Mouse (Mus musculus) monocyte, adult 2 months (primary cell): ENCODE results near the gene Coil.

Experiments
- DNase-seq, 2 experiments: peaks; one replicate each; pipeline ENCODE4 v3.0.0; 2022; ENCODE audit warnings: low spot score in 2 of 2, low read depth in 1 of 2

Gene Coil

DNA sequence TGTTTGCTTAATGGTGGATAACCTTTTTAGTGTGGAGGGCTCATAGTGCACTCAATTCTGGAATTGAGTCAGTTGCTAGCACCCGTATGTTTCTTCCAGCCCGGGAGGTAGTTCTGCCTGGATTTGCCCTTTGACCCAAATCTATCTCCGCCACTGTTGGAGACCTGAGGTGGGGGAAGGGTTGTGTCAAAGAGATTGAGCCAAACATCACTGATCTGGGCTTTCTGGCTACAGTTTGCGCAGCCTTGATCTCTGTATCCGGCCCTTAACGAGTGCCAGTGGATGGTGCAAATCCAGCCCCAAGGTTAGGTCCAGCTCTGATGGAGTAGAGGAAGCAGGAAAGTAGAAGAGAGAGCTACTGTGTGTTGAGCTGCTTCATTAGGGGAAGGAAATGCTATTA is 33.0 kb downstream of the Coil start:
- no peak for DNase-seq

DNA sequence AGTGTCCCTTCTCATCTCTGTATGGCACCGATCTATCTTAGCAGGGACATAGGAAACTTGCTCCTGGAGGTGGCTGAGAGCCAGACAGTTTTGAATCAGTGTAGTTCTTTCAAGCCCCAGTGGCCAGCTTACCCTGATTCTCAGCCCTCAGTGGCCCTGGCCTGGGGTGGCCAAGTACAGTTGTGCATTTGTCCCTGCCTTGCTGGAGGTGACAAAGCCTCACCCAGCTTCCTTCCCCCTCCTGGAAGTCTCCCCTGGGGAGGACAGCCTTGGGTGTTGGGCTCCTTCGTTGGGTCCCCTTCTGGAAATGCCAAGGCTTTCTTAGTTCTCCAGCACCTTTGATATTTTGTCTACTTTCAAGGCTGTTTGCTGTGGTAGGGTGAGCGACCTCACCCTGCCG is 33.7 kb downstream of the Coil start:
- no peak for DNase-seq

DNA sequence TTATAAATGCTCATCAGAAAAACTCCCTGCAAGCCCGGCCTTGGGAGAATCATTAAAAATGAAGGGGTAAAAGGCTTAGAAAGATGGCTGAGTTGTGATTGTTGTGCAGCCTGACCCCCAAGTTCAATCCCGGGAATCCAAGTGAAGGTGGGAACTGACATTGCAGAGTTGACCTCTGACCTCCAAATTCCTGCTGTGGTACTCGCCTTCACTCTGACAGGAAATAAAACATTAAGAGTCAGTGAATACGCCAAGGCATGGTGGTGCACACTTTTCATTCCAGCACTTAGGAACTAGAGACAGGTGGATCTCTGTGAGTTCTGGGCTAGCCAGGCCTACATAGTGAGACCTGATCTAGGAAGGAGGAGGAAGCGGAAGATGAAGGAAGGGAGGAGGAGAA is 35.4 kb downstream of the Coil start:
- DNase-seq = no peak

DNA sequence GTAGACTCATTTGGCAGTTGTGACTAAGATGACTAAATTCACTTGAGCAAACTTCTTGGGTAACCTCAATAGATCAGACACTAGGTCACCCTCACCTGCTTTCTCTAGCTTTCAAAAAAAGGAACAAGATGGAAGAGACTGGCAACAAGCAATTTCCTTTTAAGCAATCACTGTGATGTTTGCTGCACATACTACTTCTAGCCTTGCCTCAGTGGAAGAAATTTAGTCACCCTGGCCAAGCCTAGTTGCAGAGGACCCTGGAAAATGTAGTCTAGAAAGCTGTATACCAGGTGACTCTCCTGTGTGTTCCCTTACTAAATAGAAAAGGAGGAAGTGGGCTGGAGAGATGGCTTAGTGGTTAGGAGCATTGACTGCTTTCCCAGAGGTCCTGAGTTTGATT is 36.4 kb downstream of the Coil start:
- DNase-seq = no peak

DNA sequence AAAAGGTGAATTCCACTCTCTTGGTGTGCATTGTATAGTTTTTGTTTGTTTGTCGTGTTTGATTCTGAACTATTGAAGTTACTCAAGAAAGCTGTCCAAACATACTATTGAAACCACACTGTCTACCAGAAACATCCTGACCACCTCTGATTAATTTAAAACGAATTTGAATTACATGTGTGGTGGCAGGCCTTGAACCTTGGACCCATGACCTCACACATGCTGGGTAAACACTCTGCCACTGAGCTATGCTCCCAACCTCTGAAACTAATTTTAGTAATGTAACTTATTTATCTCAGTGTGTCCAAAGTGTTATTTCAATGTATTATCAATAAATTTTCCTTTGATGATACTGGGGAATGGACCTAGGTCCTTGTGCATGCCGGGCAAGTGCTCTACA is 37.5 kb downstream of the Coil start:
- DNase-seq = no peak

DNA sequence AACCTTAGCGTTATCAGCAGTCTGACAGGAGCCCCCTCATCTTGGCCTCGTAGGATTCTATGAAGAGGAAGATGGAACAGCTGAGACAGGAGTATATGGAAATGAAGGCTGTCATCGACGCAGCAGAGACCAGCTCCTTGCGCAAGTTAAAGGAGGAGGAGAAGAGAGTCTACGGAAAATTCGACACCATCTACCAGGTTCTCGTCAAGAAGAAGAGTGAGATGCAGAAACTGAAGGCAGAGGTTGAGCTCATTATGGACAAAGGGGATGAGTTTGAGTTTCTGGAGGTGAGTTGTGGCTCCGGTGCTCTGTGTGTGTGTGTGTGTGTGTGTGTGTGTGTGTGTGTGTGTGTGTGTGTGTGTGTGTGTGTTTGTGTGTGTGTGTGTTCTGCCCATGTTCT is 39.0 kb downstream of the Coil start:
- no peak for DNase-seq

DNA sequence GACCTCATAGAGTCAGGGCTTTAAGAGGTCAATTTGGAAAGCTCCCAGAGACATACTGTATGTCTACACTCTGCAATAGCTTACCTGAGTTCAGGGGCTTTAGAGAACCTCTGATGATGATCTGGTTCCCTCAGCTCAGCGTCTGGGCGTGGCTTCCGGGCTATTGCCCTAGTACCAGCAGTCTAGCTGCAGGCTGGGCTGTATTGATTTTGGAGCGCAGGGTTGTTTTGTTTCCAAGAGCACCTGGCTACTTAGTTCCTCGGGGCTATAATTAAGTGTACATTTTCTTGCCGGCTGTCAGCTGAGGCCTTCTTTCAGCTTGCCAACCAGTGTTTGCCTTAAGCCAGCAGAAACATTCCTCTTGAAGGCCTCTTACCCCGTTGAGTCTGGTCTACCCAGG is 39.4 kb downstream of the Coil start:
- no peak for DNase-seq

DNA sequence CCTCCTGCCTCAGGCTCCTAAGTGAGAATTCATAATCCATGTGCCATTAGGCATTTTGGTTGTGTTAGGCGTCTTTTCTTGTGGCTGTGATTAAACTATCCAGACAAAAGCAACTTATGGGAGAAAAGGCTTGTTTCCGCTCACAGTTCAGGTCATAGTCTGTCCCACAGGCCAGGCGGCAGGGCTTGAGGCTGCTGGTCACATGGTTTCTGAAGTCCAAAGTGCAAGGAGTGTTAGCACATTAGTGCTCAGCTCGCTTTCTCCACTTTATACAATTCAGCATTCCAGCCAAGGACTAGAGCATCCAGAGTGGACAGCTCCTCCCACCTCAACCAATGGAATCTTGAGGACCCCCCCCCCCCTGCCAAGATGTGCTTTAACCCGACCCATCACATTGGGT is 42.2 kb downstream of the Coil start:
- DNase-seq = no peak

DNA sequence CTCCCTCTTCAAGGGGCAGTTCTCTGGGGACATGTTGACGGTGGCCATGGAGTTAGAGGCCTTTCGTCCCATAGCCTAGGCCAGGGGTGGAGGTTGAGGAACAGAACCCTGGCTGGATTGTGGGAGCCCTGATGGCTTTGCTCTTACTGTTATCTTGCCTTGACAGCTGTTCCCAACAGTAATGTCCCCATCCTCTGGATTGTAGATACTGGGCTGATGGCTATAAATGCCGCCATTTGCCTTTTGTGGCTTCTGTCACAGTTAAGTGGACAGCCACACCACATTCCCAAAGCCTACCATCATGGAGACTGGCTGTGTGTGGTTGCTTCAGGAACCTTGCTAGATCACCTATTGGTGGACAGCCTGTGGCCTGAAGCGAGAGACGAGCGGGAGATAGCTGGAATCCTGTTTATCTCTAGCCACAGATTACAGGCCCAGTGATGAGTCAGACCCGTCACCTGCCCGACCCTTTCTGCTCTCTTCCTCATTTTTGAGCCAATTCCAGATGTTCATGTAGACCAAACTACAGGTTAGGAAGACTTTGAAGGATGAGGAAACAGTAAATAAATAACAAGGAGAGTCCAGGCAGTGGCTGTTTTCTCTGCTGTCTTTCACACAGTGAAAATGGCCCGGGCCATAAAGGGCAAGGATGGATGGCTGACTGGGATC is 47.6 kb downstream of the Coil start:
- no peak for DNase-seq

DNA sequence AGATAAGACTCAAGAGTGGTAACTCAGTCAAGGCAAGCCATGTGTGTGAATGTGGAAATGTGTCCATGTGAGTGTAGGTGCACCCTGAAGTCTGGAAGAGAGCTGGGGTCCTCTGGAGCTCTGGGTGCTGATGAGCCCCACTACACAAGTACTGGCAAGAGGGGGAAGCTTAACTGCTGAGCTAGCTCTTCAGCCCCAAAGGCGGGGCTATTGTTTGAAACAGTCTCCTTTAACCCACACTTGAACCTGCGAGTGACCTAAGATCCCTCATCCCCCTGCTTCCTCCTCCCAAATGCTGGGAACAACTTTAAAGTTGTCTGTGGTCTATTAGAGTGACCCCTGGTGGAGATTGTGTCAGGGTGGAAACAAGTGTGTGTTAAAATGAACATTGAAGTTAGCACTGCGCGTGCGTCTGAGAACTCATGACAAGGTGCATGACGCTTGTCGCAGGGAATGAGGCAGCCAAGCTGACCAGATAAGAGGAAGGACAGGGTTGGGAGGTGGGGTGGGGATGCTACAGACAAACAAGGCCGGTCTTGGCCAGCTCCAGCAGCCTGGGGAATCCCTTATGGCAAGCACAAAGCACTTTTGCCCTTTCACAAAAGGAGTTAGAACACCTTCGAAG is 50.7 kb downstream of the Coil start:
- no peak for DNase-seq

DNA sequence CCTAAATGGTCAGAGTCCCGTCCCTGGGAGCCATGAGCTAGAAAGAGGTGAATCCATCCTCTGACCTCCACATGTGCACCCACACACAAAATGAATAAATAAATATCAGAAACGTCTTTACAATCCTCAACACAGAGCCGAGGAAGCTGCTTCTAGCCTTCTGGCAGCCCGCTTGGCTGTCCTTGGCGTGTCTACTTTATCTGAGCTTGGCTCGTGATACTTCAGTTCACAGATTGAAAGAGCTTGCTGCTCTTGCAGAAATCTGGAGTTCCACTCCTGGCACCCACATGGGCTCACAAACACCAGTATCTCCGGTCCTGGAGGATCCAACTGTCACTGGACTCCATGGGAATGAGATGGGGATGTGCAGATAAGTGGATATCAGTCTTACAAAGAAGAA is 51.6 kb downstream of the Coil start:
- DNase-seq = no peak

DNA sequence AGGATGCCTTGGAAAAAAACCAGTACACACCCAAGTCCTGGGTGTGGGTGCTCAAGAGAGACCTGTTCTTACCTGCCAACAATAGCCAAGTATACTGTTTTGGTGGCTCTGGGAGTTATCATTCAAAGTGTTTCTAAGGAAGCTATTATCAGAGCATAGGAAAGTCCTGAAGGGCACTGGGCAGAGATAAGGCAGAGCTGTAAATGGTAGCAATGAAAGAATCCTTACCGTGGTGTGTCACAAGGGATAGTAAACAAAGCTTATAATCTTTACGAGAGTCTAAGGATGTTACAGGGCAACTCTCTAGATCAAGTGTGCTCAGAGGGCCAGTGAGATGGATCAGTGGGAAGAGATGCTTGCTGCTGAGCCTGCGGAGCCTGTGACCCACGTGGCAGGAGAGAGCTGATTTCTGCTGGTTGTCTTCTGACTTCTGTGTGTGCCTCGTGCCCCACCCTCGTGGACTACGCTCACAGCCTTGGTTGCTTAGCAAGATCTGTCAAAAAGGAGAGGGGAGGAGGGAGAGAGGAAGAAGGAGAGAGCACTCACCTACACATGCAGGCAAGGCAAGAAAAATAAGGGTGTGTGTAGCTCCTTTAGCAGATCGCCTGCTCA is 52.2 kb downstream of the Coil start:
- DNase-seq = no peak

DNA sequence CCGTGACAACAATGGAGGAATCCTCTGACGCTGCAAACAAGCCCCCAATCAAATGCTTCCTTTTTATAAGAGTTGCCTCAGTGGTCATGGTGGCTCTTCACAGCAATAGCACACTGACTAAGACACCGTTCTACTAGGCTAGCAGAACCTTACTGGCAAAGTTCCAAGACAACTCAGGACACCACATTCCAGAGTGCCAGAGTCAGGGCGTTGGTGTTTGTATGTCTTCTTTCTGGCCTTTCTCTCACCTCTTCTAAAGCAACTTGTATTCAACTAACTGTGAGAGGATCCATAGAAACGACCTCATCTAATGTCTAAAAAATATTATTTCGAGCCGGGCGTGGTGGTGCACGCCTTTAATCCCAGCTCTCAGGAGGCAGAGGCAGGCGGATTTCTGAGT is 53.4 kb downstream of the Coil start:
- no peak for DNase-seq

DNA sequence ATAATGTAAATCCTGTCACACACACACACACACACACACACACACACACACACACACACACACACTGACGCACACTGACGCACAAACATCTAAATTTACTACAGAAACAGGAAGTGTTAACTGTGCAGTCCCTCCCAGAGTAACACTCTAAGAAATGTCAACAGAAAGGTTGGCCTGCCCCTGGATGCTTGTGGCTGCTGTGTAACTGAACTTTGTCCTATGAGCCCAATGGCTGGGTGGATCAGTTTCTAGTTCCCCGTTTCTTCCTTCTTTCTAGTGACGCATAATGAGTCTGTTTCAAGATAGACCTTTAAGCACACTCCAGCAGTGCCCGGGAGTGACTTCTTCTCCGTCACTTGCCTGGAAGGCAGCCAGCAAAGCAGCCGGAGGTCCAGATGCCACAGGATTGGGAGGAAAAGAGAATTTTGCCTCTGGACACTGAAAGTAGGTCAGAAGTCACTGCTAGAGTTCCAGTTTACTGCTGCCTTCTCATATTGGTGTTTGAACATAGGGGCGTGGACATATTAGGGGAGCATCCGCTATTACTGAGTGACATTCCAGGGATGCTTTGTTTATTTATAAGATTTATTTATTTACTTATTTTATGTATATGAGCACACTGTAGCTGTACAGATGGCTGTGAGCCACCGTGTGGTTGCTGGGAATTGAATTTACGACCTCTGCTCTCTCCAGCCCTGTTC is 54.3 kb downstream of the Coil start:
- DNase-seq = peak; percentile 93 to 97

DNA sequence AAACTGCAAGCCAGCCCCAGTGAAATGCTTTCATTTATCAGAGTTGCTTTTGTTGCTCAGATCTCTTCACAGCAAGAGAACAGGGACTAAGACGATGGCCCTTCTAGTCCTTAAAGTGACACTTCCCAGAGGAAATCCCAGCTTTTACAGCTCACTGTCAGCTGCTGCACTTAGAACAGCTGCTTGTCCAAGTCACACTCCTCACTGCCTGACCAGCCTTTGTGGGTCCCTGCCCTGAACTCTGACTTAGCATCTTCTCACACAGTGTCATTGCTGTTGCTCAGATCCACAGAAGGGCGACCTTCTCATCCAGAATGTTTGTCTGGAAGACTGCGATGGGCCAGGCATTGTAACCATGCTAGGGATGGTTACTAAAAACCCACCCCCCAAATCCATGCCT is 55.6 kb downstream of the Coil start:
- DNase-seq = no peak

DNA sequence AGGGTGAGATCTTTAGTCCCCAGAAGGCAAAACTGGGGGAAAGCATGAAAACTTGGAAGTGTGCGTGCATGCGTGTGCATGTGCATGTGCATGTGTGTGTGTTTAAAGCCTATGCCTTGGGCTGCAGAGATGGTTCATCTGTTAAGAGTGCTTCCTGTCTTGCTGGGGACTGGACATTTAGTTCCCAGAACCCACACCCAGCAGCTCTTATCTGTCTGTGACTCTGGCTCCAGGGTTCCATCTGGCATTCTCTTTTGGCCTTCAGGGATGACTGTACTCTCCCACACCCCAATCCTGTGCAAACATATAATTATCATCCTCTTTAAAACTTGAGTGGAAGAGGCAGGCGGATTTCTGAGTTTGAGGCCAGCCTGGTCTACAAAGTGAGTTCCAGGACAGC is 56.1 kb downstream of the Coil start:
- DNase-seq = no peak

DNA sequence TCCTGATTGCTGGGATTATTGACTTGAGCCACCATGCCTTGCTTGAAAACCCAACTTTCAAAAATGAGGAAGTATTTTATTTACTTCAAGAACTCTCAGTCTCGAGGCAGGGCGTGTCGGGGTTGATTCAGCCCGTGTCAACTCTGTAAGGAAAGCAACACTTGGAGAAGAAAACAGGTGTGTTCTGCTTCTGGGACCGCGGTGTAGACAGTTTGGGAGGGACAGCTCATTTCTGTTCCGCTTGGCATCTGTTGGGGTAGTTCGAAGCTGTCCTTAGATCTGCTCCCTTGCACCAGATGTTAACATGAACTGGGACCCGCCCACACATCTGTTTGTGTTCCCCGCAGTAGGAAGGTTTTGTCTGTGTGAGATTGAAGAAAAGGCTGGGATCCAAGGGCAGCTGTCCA is 57.9 kb downstream of the Coil start:
- DNase-seq = peak; percentile 62 to 76

DNA sequence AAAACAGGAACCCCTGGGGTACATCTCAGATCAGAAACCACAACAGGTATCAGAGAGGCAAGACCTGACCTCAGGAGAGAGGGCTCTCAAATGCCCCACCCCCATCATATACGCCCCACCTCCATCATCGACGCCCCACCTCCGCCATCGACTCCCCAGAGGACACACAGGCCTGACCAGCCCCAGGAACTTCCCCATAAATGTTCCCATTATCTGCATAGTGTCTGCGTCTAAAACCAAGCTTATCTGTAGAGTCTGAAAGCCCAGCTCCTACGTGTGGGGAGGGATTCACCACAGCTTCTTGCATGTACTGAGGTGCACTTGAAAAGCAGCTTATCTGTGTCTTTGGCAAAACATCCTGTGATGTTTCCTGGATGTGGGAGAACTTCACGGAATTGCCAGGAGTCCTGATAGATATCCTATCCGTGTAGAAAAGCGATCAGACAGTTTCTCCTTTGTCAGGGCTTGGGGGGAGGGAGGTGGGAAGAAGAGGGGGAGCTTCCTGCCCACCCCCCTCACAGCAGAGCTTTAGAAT is 58.9 kb downstream of the Coil start:
- DNase-seq = peak in 1 of 2 experiments; percentile 63

DNA sequence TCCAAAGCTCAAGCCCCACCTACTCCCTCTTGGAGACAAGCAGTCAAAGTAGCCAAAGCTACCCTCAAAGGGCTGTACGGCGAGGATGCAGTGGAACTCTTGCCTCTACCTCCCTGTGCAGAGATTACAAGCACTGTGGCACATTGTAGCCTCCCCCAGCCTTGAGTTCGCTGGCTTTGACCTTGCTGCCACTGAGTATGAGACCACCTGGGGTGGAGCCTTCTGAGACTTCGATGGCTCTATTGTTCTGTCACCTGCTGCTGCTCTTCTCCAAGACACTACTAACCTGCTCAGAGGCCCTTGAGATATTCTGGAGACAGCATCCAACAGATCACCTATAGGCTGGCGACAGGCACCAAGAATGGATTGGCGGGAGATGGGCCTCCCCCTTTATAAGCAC is 60.5 kb downstream of the Coil start:
- DNase-seq = no peak

DNA sequence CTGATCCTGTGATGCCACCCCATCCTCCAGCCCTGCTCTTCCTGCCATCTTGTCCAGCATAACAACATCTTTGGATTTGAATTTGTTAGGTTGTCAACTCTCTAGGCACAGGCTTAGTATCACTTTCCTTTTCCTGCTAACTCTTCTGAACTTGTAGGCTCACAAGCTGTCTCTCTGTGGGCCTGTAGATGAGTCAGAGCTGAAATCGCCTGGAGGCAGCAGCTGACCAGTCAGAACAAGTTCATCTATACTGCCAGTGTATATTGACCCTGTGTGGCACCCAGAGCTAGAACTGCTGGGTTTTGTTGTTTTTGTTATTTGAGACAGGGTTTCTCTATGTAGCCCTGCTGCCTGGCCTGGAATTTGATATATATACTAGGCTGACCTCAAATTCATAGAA is 61.1 kb downstream of the Coil start:
- no peak for DNase-seq

DNA sequence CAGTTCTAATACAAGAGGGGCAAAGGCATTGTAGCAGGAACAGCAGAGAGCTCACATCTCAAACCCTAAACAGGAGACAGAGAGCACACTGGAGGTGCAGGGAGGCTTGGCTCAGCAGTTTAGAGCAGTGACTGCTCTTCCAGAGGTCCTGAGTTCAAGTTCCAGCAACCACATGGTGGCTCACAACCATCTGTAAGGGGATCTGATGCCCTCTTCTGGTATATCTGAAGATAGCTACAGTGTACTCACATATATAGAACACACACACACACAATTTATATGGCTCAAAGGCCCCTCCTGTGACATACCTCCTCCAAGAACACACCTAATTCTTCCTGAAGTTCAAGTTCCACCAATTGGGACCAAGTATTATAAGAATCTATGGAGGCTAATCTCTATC is 64.5 kb downstream of the Coil start:
- no peak for DNase-seq

DNA sequence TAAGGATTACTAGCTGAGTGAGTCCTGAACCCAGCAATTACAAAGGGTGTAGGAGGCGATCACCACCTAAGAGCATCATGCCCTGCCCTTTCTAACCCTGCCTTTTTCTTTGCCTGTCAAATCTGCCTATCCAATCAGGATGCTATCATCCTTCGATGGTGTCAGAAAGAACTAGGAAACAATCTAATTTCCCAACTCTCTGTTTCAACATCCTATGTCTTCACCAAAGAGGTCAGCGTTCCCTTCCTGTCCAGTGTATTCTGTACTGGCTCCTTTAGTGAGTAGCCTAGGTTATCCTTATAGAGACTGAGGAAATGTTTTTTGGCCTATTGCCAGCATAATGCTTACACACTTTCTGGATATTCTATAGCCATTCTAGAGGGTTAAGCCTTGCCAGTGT is 65.5 kb downstream of the Coil start:
- no peak for DNase-seq
